Mouse (Mus musculus): ENCODE data around the gene Msrb3. TPM values are rescaled to one million over a fixed set of nuclear protein-coding genes. Genes with fewer than 3 reads are reported as not detected.

The Msrb3 gene
- polyA plus RNA-seq, 2 experiments: 0.60 to 1.5 TPM

DNA sequence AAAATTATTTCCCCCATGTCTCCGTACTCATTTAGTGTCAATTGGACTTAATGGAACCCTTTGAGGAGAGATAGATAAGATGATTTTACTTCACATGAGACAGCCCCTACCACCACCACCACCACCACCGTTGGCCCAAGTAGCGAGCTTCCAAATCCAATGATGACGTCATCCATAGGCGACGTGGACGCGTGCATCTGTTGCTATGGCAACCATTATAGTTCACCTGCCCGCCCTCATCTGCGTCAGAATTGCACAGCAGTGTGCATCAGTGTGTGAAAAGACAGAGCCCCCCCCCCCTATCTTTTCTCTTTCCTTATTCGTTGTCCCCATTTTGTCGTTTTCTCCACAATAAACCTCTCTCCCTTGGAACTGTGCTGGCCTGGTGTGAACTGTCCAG is 135.9 kb downstream of the Msrb3 start:
- 83% methylated on average over 12 of the region's 12 CpGs for WGBS (ENCODE audit: insufficient replicate concordance)
- Histone ChIP-seq H3K27me3 (ENCODE audit: control insufficient read depth, insufficient read depth, low read length) (no peaks in the 10 kb centered on the region), H3K4me2 (ENCODE audit: low read depth) (no peak overlapping the region), H3K4me3 (ENCODE audit: insufficient read depth in 1 of 2, low read depth in 2 of 2, low read length in 2 of 2) (no peak overlapping the region), H3K9ac (replicated peaks) (no peak overlapping the region), H3K9me3 (ENCODE audit: control insufficient read depth, low read length) (no peaks in the 10 kb centered on the region), H3K4me1 (replicated peaks; ENCODE audit: control insufficient read depth in 2 of 2, insufficient read depth in 2 of 2, low read length in 1 of 2) (no peaks in the 10 kb centered on the region), H3K27ac (no peak overlapping the region), H3K36me3 (replicated peaks; ENCODE audit: control insufficient read depth, insufficient read depth, low read depth) (no peaks in the 10 kb centered on the region)
- no peak for ATAC-seq (ENCODE audit: insufficient read depth)
- no peak for TF ChIP-seq EP300 (IDR thresholded peaks at IDR 0.05; ENCODE audit: low read depth)
- TF ChIP-seq CTCF (IDR thresholded peaks at IDR 0.05; ENCODE audit: low read depth): no peak
- DNase-seq (ENCODE audit: low read depth in 3 of 3, low spot score in 3 of 3): no peak

- H3K27ac ChIP-seq: no peak overlapping the region
- ATAC-seq (ENCODE audit: insufficient read depth): no peak
- no peak for DNase-seq (ENCODE audit: low read depth in 3 of 3, low spot score in 3 of 3)
- no peak overlapping the region for H3K4me3 ChIP-seq (ENCODE audit: insufficient read depth in 1 of 2, low read depth in 2 of 2, low read length in 2 of 2)
- no peaks in the 10 kb centered on the region for H3K4me1 ChIP-seq (replicated peaks; ENCODE audit: control insufficient read depth in 2 of 2, insufficient read depth in 2 of 2, low read length in 1 of 2)
- H3K27me3 ChIP-seq (ENCODE audit: control insufficient read depth, insufficient read depth, low read length): no peaks in the 10 kb centered on the region
- H3K4me2 ChIP-seq (ENCODE audit: low read depth): no peak overlapping the region
- 80% methylated on average over 12 of the region's 12 CpGs for WGBS (ENCODE audit: insufficient replicate concordance)
- TF ChIP-seq EP300 (IDR thresholded peaks at IDR 0.05; ENCODE audit: low read depth) (no peak), CTCF (IDR thresholded peaks at IDR 0.05; ENCODE audit: low read depth) (no peak)
- H3K9ac ChIP-seq (replicated peaks): no peak overlapping the region
- H3K36me3 ChIP-seq (replicated peaks; ENCODE audit: control insufficient read depth, insufficient read depth, low read depth): no peaks in the 10 kb centered on the region
- H3K9me3 ChIP-seq (ENCODE audit: control insufficient read depth, low read length): no peaks in the 10 kb centered on the region
Observed at GRCm38 (mm10) chr10:120760679-120761078, 138.2 kb downstream of the Msrb3 start.

DNA sequence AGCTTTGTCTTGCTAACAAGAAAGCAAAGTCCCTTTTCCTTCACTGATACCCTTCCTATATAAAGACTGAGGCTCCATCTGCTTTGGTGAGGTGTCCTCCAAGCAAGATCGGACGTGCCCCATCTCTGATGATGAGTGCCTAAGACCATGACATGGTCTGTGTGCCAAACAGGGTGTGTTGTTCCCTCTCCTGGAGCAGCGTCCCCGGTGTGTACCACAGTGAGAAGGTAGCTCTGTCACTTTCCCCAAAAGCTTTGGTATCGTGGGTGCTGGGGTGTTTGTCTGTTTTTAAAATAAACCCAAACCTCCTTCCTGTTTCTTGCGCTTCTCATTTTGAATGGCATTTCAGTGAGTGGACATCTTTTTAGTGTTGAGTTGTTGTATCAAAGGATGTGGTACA is 139.0 kb downstream of the Msrb3 start:
- Histone ChIP-seq H3K27me3 (ENCODE audit: control insufficient read depth, insufficient read depth, low read length) (no peaks in the 10 kb centered on the region), H3K27ac (no peak overlapping the region), H3K9ac (replicated peaks) (no peak overlapping the region), H3K9me3 (ENCODE audit: control insufficient read depth, low read length) (no peaks in the 10 kb centered on the region), H3K36me3 (replicated peaks; ENCODE audit: control insufficient read depth, insufficient read depth, low read depth) (no peaks in the 10 kb centered on the region), H3K4me3 (ENCODE audit: insufficient read depth in 1 of 2, low read depth in 2 of 2, low read length in 2 of 2) (no peak overlapping the region), H3K4me1 (replicated peaks; ENCODE audit: control insufficient read depth in 2 of 2, insufficient read depth in 2 of 2, low read length in 1 of 2) (no peaks in the 10 kb centered on the region), H3K4me2 (ENCODE audit: low read depth) (no peak overlapping the region)
- WGBS (ENCODE audit: insufficient replicate concordance): 63% methylated on average over 6 of the region's 6 CpGs
- DNase-seq (ENCODE audit: low read depth in 3 of 3, low spot score in 3 of 3) (no peak), ATAC-seq (ENCODE audit: insufficient read depth) (no peak)
- no peak for TF ChIP-seq EP300 (IDR thresholded peaks at IDR 0.05; ENCODE audit: low read depth)
- TF ChIP-seq CTCF (IDR thresholded peaks at IDR 0.05; ENCODE audit: low read depth): no peak

GRCm38 (mm10) chr10:120752454-120752853 is 146.4 kb downstream of the Msrb3 start:
- H3K4me3 ChIP-seq (ENCODE audit: insufficient read depth in 1 of 2, low read depth in 2 of 2, low read length in 2 of 2): no peak overlapping the region
- H3K27me3 ChIP-seq (ENCODE audit: control insufficient read depth, insufficient read depth, low read length): no peaks in the 10 kb centered on the region
- H3K9ac ChIP-seq (replicated peaks): no peak overlapping the region
- H3K4me2 ChIP-seq (ENCODE audit: low read depth): no peak overlapping the region
- WGBS (ENCODE audit: insufficient replicate concordance): 41% methylated on average over 5 of the region's 5 CpGs
- no peak for TF ChIP-seq CTCF (IDR thresholded peaks at IDR 0.05; ENCODE audit: low read depth)
- TF ChIP-seq EP300 (IDR thresholded peaks at IDR 0.05; ENCODE audit: low read depth): no peak
- H3K36me3 ChIP-seq (replicated peaks; ENCODE audit: control insufficient read depth, insufficient read depth, low read depth): no peaks in the 10 kb centered on the region
- peaks cover 0 to 2% of the 10 kb centered on the region in 2 experiments; a peak in 1 of 4 replicates for H3K4me1 ChIP-seq (replicated peaks; ENCODE audit: control insufficient read depth in 2 of 2, insufficient read depth in 2 of 2, low read length in 1 of 2)
- DNase-seq (ENCODE audit: low read depth in 3 of 3, low spot score in 3 of 3) (no peak), ATAC-seq (ENCODE audit: insufficient read depth) (no peak)
- no peak overlapping the region for H3K27ac ChIP-seq
- no peaks in the 10 kb centered on the region for H3K9me3 ChIP-seq (ENCODE audit: control insufficient read depth, low read length)

DNA sequence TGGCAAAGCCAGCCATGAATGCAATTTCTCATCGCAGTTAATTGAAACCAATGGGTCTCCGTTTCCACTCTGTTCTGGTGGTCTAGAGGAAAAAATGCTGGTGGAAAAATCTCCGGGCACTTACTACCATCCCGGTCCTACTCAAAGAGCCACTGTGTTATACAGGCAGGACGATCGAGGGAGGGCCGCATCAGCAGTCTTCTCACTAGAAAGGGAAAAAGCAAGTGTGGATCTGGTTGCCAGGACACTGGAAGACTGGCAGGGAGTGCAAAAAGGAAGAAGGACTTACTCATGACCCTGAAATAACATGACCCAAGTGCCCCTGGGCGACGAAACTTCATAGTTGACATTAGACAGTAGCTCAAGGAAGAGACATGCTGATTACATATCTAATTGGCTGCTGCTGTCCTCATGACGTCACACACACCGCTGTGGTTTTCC is 147.1 kb downstream of the Msrb3 start:
- Histone ChIP-seq H3K27ac (no peak overlapping the region), H3K27me3 (ENCODE audit: control insufficient read depth, insufficient read depth, low read length) (no peaks in the 10 kb centered on the region), H3K36me3 (replicated peaks; ENCODE audit: control insufficient read depth, insufficient read depth, low read depth) (no peaks in the 10 kb centered on the region), H3K4me3 (ENCODE audit: insufficient read depth in 1 of 2, low read depth in 2 of 2, low read length in 2 of 2) (no peak overlapping the region), H3K9ac (replicated peaks) (no peak overlapping the region), H3K4me2 (ENCODE audit: low read depth) (no peak overlapping the region), H3K9me3 (ENCODE audit: control insufficient read depth, low read length) (no peaks in the 10 kb centered on the region), H3K4me1 (replicated peaks; ENCODE audit: control insufficient read depth in 2 of 2, insufficient read depth in 2 of 2, low read length in 1 of 2) (peaks cover 0 to 2% of the 10 kb centered on the region in 2 experiments; a peak in 1 of 4 replicates)
- TF ChIP-seq EP300 (IDR thresholded peaks at IDR 0.05; ENCODE audit: low read depth): no peak
- TF ChIP-seq CTCF (IDR thresholded peaks at IDR 0.05; ENCODE audit: low read depth): no peak
- DNase-seq (ENCODE audit: low read depth in 3 of 3, low spot score in 3 of 3): no peak
- WGBS (ENCODE audit: insufficient replicate concordance): 66% methylated on average over 11 of the region's 11 CpGs
- peak; percentile 23; the same call in 1 of the 2 replicates for ATAC-seq (ENCODE audit: insufficient read depth)
